In genomic region chrX:159508331-159509036, GRCm38 (mm10) we compare ENCODE assay signal across 19 mouse cellular contexts. TPM values are rescaled to one million over a fixed set of nuclear protein-coding genes. Genes with fewer than 3 reads are reported as not detected.
A peak's percentile ranks its signal among the peaks of the same experiment; 100 is the strongest.
DNase-seq lines count a peak whose midpoint lies in the region; ATAC-seq and TF ChIP-seq lines count a peak whose summit lies in the region.
"Had no signal": no experiment of that assay in that cellular context is flagged by ENCODE, and none has a peak within 500 bp of the region (broad histone marks: within the 10 kb centered on the region; RNA-seq: fewer than 3 reads in every experiment).

No protein-coding gene starts in this region.

- peak overlapping the region; percentile 48 for H3K9ac ChIP-seq in ES-Bruce4 (ENCODE audit: low read depth, poor library complexity, severe bottlenecking)
- no peak overlapping the region for H3K9ac ChIP-seq in liver, embryonic 15.5 days
- H3K9ac ChIP-seq: embryonic facial prominence, embryonic 15.5 days; heart, embryonic 12.5 days; hindbrain, embryonic 15.5 days had no signal

- no peaks in the 10 kb centered on the region for H3K9me3 ChIP-seq in ES-Bruce4 (replicated peaks; ENCODE audit: control insufficient read depth, insufficient read depth, low read length, poor library complexity, severe bottlenecking)
- no peaks in the 10 kb centered on the region for H3K9me3 ChIP-seq in liver, embryonic 15.5 days (replicated peaks)
- H3K9me3 ChIP-seq: embryonic facial prominence, embryonic 15.5 days; heart, embryonic 12.5 days; hindbrain, embryonic 15.5 days; midbrain, embryonic 10.5 days had no signal

- H3K4me3 ChIP-seq in ES-Bruce4 (ENCODE audit: low read depth, low read length): peak overlapping the region; percentile 52
- H3K4me3 ChIP-seq in bone marrow macrophage, adult 2 months (ENCODE audit: insufficient read depth, low read length): peak overlapping the region; percentile 42
- peak overlapping the region; percentile 21; the same call in 1 of the 2 replicates for H3K4me3 ChIP-seq in liver, embryonic 15.5 days (replicated peaks)
- H3K4me3 ChIP-seq: embryonic facial prominence, embryonic 15.5 days; heart, embryonic 12.5 days; hindbrain, embryonic 15.5 days; layer of hippocampus, adult 2 months; midbrain, embryonic 10.5 days had no signal

- peak; percentile 48; the same call in 1 of the 2 replicates for TF ChIP-seq EP300 in ES-Bruce4 (IDR thresholded peaks at IDR 0.05; ENCODE audit: insufficient read depth, low read depth, low read length)

- H3K27me3 ChIP-seq in ES-Bruce4 (ENCODE audit: control insufficient read depth, insufficient read depth, low read length, poor library complexity, severe bottlenecking): no peaks in the 10 kb centered on the region
- H3K27me3 ChIP-seq in liver, embryonic 15.5 days: no peaks in the 10 kb centered on the region
- H3K27me3 ChIP-seq: embryonic facial prominence, embryonic 15.5 days; heart, embryonic 12.5 days; hindbrain, embryonic 15.5 days; Patski had no signal

- ATAC-seq in liver, embryonic 15.5 days (ENCODE audit: insufficient read depth): no peak
- ATAC-seq: intestine, embryonic 16.5 days; lung, postnatal 0 days; Patski had no signal

- no peak for TF ChIP-seq CTCF in ES-Bruce4 (IDR thresholded peaks at IDR 0.05; ENCODE audit: low read depth, low read length)
- no peak for TF ChIP-seq CTCF in bone marrow macrophage, adult 2 months (IDR thresholded peaks at IDR 0.05; ENCODE audit: low read depth, low read length)

- no peak for TF ChIP-seq POLR2A in ES-Bruce4 (IDR thresholded peaks at IDR 0.05; ENCODE audit: insufficient read depth, low read length)
- TF ChIP-seq POLR2A in bone marrow macrophage, adult 2 months (IDR thresholded peaks at IDR 0.05; ENCODE audit: borderline replicate concordance, low read depth, low read length): no peak

- no peaks in the 10 kb centered on the region for H3K36me3 ChIP-seq in ES-Bruce4 (ENCODE audit: control insufficient read depth, insufficient read depth, low read length, poor library complexity, severe bottlenecking)
- H3K36me3 ChIP-seq in liver, embryonic 15.5 days (replicated peaks): no peaks in the 10 kb centered on the region
- H3K36me3 ChIP-seq: embryonic facial prominence, embryonic 15.5 days; heart, embryonic 12.5 days; hindbrain, embryonic 15.5 days; midbrain, embryonic 10.5 days had no signal

- WGBS in liver, embryonic 15.5 days (ENCODE audit: insufficient replicate concordance): 42% methylated on average over 19 of the region's 19 CpGs

- intact Hi-C loops in left cerebral cortex, postnatal 25 days (cut with DNase I): no loop called here

- H3K4me2 ChIP-seq in liver, embryonic 15.5 days: peak overlapping the region; percentile 42
- H3K4me2 ChIP-seq: embryonic facial prominence, embryonic 15.5 days; heart, embryonic 12.5 days; hindbrain, embryonic 15.5 days had no signal

- H3K4me1 ChIP-seq in ES-Bruce4 (ENCODE audit: control insufficient read depth, insufficient read depth, low read length): no peaks in the 10 kb centered on the region
- H3K4me1 ChIP-seq in bone marrow macrophage, adult 2 months (ENCODE audit: control insufficient read depth, insufficient read depth, low read length): no peaks in the 10 kb centered on the region
- H3K4me1 ChIP-seq in liver, embryonic 15.5 days (replicated peaks): no peaks in the 10 kb centered on the region
- H3K4me1 ChIP-seq: embryonic facial prominence, embryonic 15.5 days; heart, embryonic 12.5 days; hindbrain, embryonic 15.5 days; midbrain, embryonic 10.5 days had no signal

- DNase-seq in 416B (ENCODE audit: low read depth): peak; percentile 75
- DNase-seq in cerebellum, postnatal 25 days: no peak
- no peak for DNase-seq in layer of hippocampus, adult 9-10 months (ENCODE audit: low spot score)
- DNase-seq in left cerebral cortex, postnatal 25 days (ENCODE audit: low spot score in 2 of 2): no peak
- DNase-seq in gastrocnemius, adult 18-20 months (ENCODE audit: low spot score): no peak
- DNase-seq: cerebellum, adult 2 months; kidney, postnatal 10 days; right cerebral cortex, postnatal 14 days had no signal

- H3K27ac ChIP-seq in ES-Bruce4 (ENCODE audit: insufficient read depth, low read length): peak overlapping the region; percentile 55
- no peak overlapping the region for H3K27ac ChIP-seq in bone marrow macrophage, adult 2 months (ENCODE audit: insufficient read depth, low read depth, low read length)
- H3K27ac ChIP-seq in liver, embryonic 15.5 days (replicated peaks): no peak overlapping the region
- H3K27ac ChIP-seq: embryonic facial prominence, embryonic 15.5 days; hindbrain, embryonic 15.5 days; layer of hippocampus, adult 2 months; midbrain, embryonic 10.5 days had no signal

RNA-seq across cellular contexts. Expression of gene Bclaf3, which starts 18.0 kb away (rescaled TPM):
- polyA plus RNA-seq in ES-Bruce4 (2011; ENCODE audit: insufficient read depth, insufficient read length, low read depth, missing spikeins): 118 and 124 TPM in 2 replicates
- 9.5 and 10.7 TPM in 2 replicates for polyA plus RNA-seq in bone marrow macrophage, adult 2 months (2012; ENCODE audit: insufficient read depth, insufficient read length, missing spikeins)
- 7.0 and 7.2 TPM in 2 replicates for polyA plus RNA-seq in liver, embryonic 15.5 days (2015; fragmentation: Nextera tagmentation; extraction: Ambion mirVana)
- 10 to 100 TPM in 1 of 2 experiments, 1 to 10 TPM in 1; 9.7 to 11.7 TPM for total RNA-seq in left cerebral cortex, postnatal 25 days (2021)
- total RNA-seq in gastrocnemius, adult 18-20 months (2021): 1 to 10 TPM; 1.3 to 1.8 TPM

Comparison
In these comparisons a context has a peak if more than half of its experiments do, and no peak if none do; other contexts are left out.
1. RNA of gene Bclaf3, which starts 18.0 kb away (polyA plus RNA-seq): 118 to 124 TPM in ES-Bruce4; 9.5 to 10.7 TPM in bone marrow macrophage, adult 2 months and 7.0 to 7.2 TPM in liver, embryonic 15.5 days; every median in the first group is over 10 times any median in the second.
2. Peak in every context shown above with its lines, with median percentiles within 50 percentile points of each other: H3K4me3 ChIP-seq.